Mouse (Mus musculus): ENCODE results near the gene Man2a1.

DNA sequence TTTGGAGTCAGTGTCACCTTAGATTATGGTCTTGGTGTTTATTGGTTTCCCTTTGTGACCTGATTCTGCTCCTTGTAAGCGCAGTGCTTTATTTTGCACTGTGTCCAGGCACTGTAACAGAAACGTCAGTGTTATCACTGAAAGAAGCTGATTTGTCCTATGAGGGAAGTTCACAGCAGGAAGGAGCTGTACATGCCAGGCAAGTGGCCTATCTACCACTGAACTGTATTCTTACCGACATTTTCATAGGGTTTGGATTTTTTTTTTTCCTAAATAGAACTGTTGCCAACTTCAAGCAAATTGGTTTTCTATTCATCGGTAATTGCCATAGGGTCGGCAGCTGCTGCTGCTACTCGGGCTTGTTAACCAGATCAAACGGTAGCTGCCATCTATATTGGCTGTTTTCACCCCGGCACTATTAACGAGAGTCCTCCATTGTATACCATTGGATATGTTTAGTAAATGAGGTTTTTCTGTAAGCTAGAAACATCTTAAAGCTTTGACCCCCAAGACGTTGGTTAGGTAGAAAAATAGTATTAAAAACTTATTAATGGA is 96.8 kb downstream of the Man2a1 start:
- no peak for TF ChIP-seq CTCF (IDR thresholded peaks at IDR 0.05; ENCODE audit: low read depth, low read length)
- TF ChIP-seq POLR2A (IDR thresholded peaks at IDR 0.05; ENCODE audit: extremely low read depth, insufficient read depth, low read length), result no peak
